Mouse (Mus musculus): ENCODE measurements around the gene Acot4. TPM values are rescaled to one million over a fixed set of nuclear protein-coding genes. Genes with fewer than 3 reads are reported as not detected.
"Not testable (repeated sequence)": the region's sequence is repeated elsewhere in the genome, so short reads cannot be mapped to it uniquely, and the experiment has no call there.

Gene Acot4
- polyA plus RNA-seq, 1 experiment from 2014 or later: 0.22 TPM

- no peak for DNase-seq (ENCODE audit: low spot score, missing footprints)
- Histone ChIP-seq H3K36me3 (ENCODE audit: control insufficient read depth, insufficient read depth, low read length) (no peaks in the 10 kb centered on the region), H3K27ac (ENCODE audit: low read depth, low read length) (no peak overlapping the region), H3K9me3 (ENCODE audit: control insufficient read depth, low read length) (peaks cover 5% of the 10 kb centered on the region; the same call in 1 of the 2 replicates), H3K4me1 (ENCODE audit: control insufficient read depth, insufficient read depth, low read length) (no peaks in the 10 kb centered on the region), H3K9ac (ENCODE audit: low read length) (no peak overlapping the region), H3K4me2 (no peak overlapping the region), H3K27me3 (ENCODE audit: control insufficient read depth, insufficient read depth, low read length) (no peaks in the 10 kb centered on the region), H3K4me3 (ENCODE audit: low read depth, low read length) (no peak overlapping the region)
- ATAC-seq (ENCODE audit: low FRiP score): no peak
- WGBS: 85% methylated on average over 5 of the region's 5 CpGs
Measured at GRCm38 (mm10) chr12:84042248-84042647, 4.1 kb downstream of the Acot4 start.

GRCm38 (mm10) chr12:84044045-84044444 lies 5.9 kb downstream of the Acot4 start:
- DNase-seq (ENCODE audit: low spot score, missing footprints) (no peak), ATAC-seq (ENCODE audit: low FRiP score) (no peak)
- Histone ChIP-seq H3K9me3 (ENCODE audit: control insufficient read depth, low read length) (peaks cover 8% of the 10 kb centered on the region; the same call in 1 of the 2 replicates), H3K4me1 (ENCODE audit: control insufficient read depth, insufficient read depth, low read length) (no peaks in the 10 kb centered on the region), H3K36me3 (ENCODE audit: control insufficient read depth, insufficient read depth, low read length) (no peaks in the 10 kb centered on the region), H3K4me2 (no peak overlapping the region), H3K27me3 (ENCODE audit: control insufficient read depth, insufficient read depth, low read length) (no peaks in the 10 kb centered on the region), H3K4me3 (ENCODE audit: low read depth, low read length) (no peak overlapping the region), H3K27ac (ENCODE audit: low read depth, low read length) (no peak overlapping the region), H3K9ac (ENCODE audit: low read length) (no peak overlapping the region)
- WGBS: 61% methylated on average over 2 of the region's 2 CpGs

GRCm38 (mm10) chr12:84046906-84047305 lies 8.7 kb downstream of the Acot4 start:
- H3K36me3 ChIP-seq (ENCODE audit: control insufficient read depth, insufficient read depth, low read length): no peaks in the 10 kb centered on the region
- no peaks in the 10 kb centered on the region for H3K4me1 ChIP-seq (ENCODE audit: control insufficient read depth, insufficient read depth, low read length)
- H3K27ac ChIP-seq (ENCODE audit: low read depth, low read length): no peak overlapping the region
- 91% methylated on average over 1 of the region's 1 CpGs for WGBS
- H3K4me3 ChIP-seq (ENCODE audit: low read depth, low read length): no peak overlapping the region
- H3K4me2 ChIP-seq: no peak overlapping the region
- DNase-seq (ENCODE audit: low spot score, missing footprints) (no peak), ATAC-seq (ENCODE audit: low FRiP score) (no peak)
- H3K9me3 ChIP-seq (ENCODE audit: control insufficient read depth, low read length): peaks cover 3% of the 10 kb centered on the region; the same call in 1 of the 2 replicates
- no peak overlapping the region for H3K9ac ChIP-seq (ENCODE audit: low read length)
- no peaks in the 10 kb centered on the region for H3K27me3 ChIP-seq (ENCODE audit: control insufficient read depth, insufficient read depth, low read length)

- WGBS: 91% methylated on average over 5 of the region's 5 CpGs
- not testable (repeated sequence) for DNase-seq (ENCODE audit: low spot score, missing footprints); H3K4me2 ChIP-seq; H3K9me3 ChIP-seq (ENCODE audit: control insufficient read depth, low read length); H3K9ac ChIP-seq (ENCODE audit: low read length); ATAC-seq (ENCODE audit: low FRiP score); H3K36me3 ChIP-seq (ENCODE audit: control insufficient read depth, insufficient read depth, low read length); H3K4me3 ChIP-seq (ENCODE audit: low read depth, low read length); H3K4me1 ChIP-seq (ENCODE audit: control insufficient read depth, insufficient read depth, low read length); H3K27ac ChIP-seq (ENCODE audit: low read depth, low read length)
- H3K27me3 ChIP-seq (ENCODE audit: control insufficient read depth, insufficient read depth, low read length): peaks cover 15% of the 10 kb centered on the region
Measured at GRCm38 (mm10) chr12:84050744-84051143, 12.6 kb downstream of the Acot4 start.

GRCm38 (mm10) chr12:84051937-84052474 lies 13.8 kb downstream of the Acot4 start, which contains the start of gene Acot3:
Gene Acot3, plus strand, starts transcription at chr12:84052144.
- peaks cover 3% of the 10 kb centered on the region; the same call in 1 of the 2 replicates for H3K9me3 ChIP-seq (ENCODE audit: control insufficient read depth, low read length)
- no peak within 1 kb of the TSS for H3K9ac ChIP-seq (ENCODE audit: low read length)
- ATAC-seq (ENCODE audit: low FRiP score) (no peak), DNase-seq (ENCODE audit: low spot score, missing footprints) (no peak)
- H3K36me3 ChIP-seq (ENCODE audit: control insufficient read depth, insufficient read depth, low read length): no peaks in the 10 kb centered on the region
- WGBS: 82% methylated on average over 5 of the region's 5 CpGs
- H3K4me3 ChIP-seq (ENCODE audit: low read depth, low read length): no peak within 1 kb of the TSS
- no peaks in the 10 kb centered on the region for H3K4me1 ChIP-seq (ENCODE audit: control insufficient read depth, insufficient read depth, low read length)
- H3K27me3 ChIP-seq (ENCODE audit: control insufficient read depth, insufficient read depth, low read length): peaks cover 15% of the 10 kb centered on the region
- no peak within 1 kb of the TSS for H3K27ac ChIP-seq (ENCODE audit: low read depth, low read length)
- no peak within 1 kb of the TSS for H3K4me2 ChIP-seq

- peaks cover 2% of the 10 kb centered on the region; the same call in 1 of the 2 replicates for H3K9me3 ChIP-seq (ENCODE audit: control insufficient read depth, low read length)
- H3K36me3 ChIP-seq (ENCODE audit: control insufficient read depth, insufficient read depth, low read length): no peaks in the 10 kb centered on the region
- peaks cover 15% of the 10 kb centered on the region for H3K27me3 ChIP-seq (ENCODE audit: control insufficient read depth, insufficient read depth, low read length)
- no peak overlapping the region for H3K9ac ChIP-seq (ENCODE audit: low read length)
- DNase-seq (ENCODE audit: low spot score, missing footprints): peak; percentile 88
- ATAC-seq (ENCODE audit: low FRiP score): no peak
- H3K4me3 ChIP-seq (ENCODE audit: low read depth, low read length): no peak overlapping the region
- no peaks in the 10 kb centered on the region for H3K4me1 ChIP-seq (ENCODE audit: control insufficient read depth, insufficient read depth, low read length)
- H3K4me2 ChIP-seq: no peak overlapping the region
- WGBS: 88% methylated on average over 7 of the region's 7 CpGs
- H3K27ac ChIP-seq (ENCODE audit: low read depth, low read length): no peak overlapping the region
Measured at GRCm38 (mm10) chr12:84052609-84053008, 14.4 kb downstream of the Acot4 start.

- Histone ChIP-seq H3K9ac (ENCODE audit: low read length) (peak overlapping the region; percentile 48), H3K27me3 (ENCODE audit: control insufficient read depth, insufficient read depth, low read length) (peaks cover 15% of the 10 kb centered on the region), H3K4me2 (peak overlapping the region; percentile 62), H3K4me1 (ENCODE audit: control insufficient read depth, insufficient read depth, low read length) (no peaks in the 10 kb centered on the region), H3K27ac (ENCODE audit: low read depth, low read length) (no peak overlapping the region), H3K36me3 (ENCODE audit: control insufficient read depth, insufficient read depth, low read length) (no peaks in the 10 kb centered on the region), H3K4me3 (ENCODE audit: low read depth, low read length) (peak overlapping the region; percentile 36), H3K9me3 (ENCODE audit: control insufficient read depth, low read length) (no peaks in the 10 kb centered on the region; the same call in 1 of the 2 replicates)
- DNase-seq (ENCODE audit: low spot score, missing footprints): peak; percentile 94
- no peak for ATAC-seq (ENCODE audit: low FRiP score)
- WGBS: 16% methylated on average over 16 of the region's 16 CpGs
Measured at GRCm38 (mm10) chr12:84053173-84053572, 15.0 kb downstream of the Acot4 start.

- WGBS: 4% methylated on average over 28 of the region's 46 CpGs
- peak overlapping the region; percentile 36 for H3K4me3 ChIP-seq (ENCODE audit: low read depth, low read length)
- peak overlapping the region; percentile 62 for H3K4me2 ChIP-seq
- DNase-seq (ENCODE audit: low spot score, missing footprints): peak; percentile 94
- peak overlapping the region; percentile 48 for H3K9ac ChIP-seq (ENCODE audit: low read length)
- no peaks in the 10 kb centered on the region for H3K36me3 ChIP-seq (ENCODE audit: control insufficient read depth, insufficient read depth, low read length)
- ATAC-seq (ENCODE audit: low FRiP score): no peak
- H3K9me3 ChIP-seq (ENCODE audit: control insufficient read depth, low read length): no peaks in the 10 kb centered on the region
- no peaks in the 10 kb centered on the region for H3K4me1 ChIP-seq (ENCODE audit: control insufficient read depth, insufficient read depth, low read length)
- peaks cover 15% of the 10 kb centered on the region for H3K27me3 ChIP-seq (ENCODE audit: control insufficient read depth, insufficient read depth, low read length)
- H3K27ac ChIP-seq (ENCODE audit: low read depth, low read length): no peak overlapping the region
Measured at GRCm38 (mm10) chr12:84053679-84054391, 15.7 kb downstream of the Acot4 start.

GRCm38 (mm10) chr12:84060946-84061345 lies 22.8 kb downstream of the Acot4 start:
- Histone ChIP-seq H3K4me3 (ENCODE audit: low read depth, low read length) (no peak overlapping the region), H3K4me2 (no peak overlapping the region), H3K9me3 (ENCODE audit: control insufficient read depth, low read length) (no peaks in the 10 kb centered on the region; the same call in 1 of the 2 replicates), H3K9ac (ENCODE audit: low read length) (no peak overlapping the region), H3K27ac (ENCODE audit: low read depth, low read length) (no peak overlapping the region), H3K27me3 (ENCODE audit: control insufficient read depth, insufficient read depth, low read length) (no peaks in the 10 kb centered on the region), H3K4me1 (ENCODE audit: control insufficient read depth, insufficient read depth, low read length) (no peaks in the 10 kb centered on the region), H3K36me3 (ENCODE audit: control insufficient read depth, insufficient read depth, low read length) (no peaks in the 10 kb centered on the region)
- DNase-seq (ENCODE audit: low spot score, missing footprints) (peak; percentile 86), ATAC-seq (ENCODE audit: low FRiP score) (no peak)
- WGBS: 32% methylated on average over 2 of the region's 2 CpGs

Data from midbrain, embryonic 11.5 days (tissue).